Mouse (Mus musculus): ENCODE measurements at regions not wholly inside any gene's neighbourhood (a gene's known extent, or its start where the extent isn't known, plus 50 kb on each side); places are given as distances from the start of the nearest gene placed in this dataset.

DNA sequence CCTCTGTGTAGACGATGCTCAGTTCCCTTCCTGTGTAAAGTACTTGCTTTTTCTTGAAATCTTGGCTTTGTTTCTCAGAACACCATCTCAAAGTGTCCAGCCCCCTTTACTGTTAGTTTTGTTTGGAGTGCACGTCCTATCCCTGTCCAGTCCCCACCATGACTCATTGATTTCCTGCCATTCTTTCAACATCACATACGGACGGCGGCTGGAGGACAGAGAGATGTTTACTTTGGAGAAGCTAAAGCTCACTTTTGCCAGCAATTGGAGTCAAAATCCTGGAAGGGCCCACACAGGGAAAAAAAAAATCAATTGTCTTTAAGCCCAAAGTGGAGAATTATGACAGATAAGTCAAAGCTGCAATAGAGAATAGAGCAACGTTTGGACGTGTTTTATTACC is 51.8 kb downstream of the Gm5426 start:
- CTCF ChIA-PET = interaction anchor here (0.6 kb wide), 2 partner anchors 25 to 55 kb away, joined by 4 to 5 read pairs; no protein-coding TSS in a partner anchor

DNA sequence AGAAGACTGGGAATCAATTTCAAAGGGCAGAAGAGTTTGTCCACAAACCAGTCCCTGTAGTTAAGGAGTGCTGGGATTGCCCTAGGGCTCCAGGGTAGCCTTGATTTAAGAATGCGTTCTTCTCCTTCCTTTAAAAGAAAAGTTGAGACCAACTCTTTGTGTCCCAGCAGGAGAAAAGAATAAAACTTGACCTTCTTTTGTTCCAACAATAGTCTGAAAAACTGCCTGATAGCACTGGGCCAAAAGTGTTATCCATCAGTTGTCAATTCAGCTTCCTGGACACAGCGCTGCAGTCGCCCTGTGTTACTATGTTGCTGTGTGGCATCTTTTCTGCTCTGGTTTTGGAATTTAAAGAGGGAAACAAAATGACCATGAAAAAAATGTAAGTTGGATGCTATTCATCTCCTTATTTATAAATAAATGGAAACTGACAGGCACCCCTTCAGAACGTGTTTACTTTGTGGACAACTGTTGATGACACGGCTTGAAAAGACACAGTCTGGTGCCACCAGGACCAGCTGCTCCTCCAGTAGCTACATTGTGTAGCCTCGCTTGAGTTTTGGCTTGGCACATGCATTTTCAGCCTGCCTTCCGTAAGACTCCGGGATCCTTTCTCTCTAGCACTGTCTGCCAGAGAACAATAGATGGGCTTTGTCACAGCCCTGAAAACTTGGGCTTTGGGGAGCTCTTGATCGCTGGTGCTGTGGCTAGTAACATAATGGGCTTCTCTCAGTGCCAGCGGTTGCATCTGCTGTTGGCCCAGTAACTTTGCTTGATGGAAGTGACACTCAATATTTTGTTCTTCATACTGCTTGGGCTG is 54.0 kb downstream of the Gm5426 start:
- CTCF ChIA-PET = no interaction called here

DNA sequence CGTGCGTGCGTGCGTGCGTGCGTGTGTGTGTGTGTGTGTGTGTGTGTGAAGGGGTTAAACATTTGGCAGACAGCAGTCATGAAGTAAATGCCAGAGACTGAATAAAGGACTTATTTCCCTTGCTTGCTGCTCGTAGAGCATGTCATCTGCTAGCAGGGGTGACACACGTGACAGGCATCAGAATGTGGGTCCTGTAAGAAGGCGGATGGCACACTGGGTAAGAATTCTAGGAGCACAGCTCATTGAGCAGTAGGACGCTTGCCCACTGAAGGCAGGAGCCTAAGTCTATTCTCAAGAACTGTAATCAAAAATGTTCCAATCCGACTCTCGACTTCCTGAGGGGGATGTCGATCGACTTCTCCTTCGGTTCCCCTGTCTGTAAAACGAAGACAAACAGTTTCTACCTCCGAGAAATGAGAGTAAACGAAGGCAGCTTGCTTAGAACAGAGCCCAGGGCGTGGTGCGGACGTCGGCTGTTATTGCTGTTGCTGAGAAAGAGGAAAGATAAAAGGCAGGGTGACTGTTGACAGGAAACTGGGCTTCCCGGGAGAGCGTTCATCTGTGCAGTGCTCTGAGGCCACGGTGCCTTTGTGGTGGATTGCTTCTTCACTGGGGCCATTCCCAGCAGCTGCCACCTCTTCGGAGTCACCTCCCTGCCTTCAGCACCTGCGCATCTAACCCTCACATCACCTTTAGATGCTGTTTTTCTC is 64.7 kb downstream of the Gm5426 start:
- CTCF ChIA-PET = interaction anchor here (0.5 to 0.8 kb wide), 3 partner anchors 9 to 170 kb away, joined by 3 to 4 read pairs (median 4); no protein-coding TSS in a partner anchor

DNA sequence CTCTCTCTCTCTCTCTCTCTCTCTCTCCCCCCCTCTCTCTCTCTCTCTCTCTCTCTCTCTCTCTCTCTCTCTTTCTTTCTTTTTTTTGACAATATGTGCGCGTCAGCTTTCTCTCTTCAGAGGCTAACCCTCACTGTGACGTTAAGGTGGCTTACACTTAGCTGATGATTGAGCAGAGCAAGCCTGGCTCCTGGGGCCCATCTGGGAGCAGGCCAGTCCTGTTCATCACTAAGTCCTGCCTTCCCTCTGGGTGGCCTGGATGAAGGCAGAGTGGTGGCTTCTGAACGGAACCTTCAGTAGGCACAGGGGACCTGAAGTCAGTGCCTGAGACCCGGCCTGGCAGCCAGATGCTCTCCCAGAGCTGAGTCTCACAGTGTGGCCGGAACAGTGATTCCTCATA is 65.5 kb downstream of the Gm5426 start:
- CTCF ChIA-PET = interaction anchor here (0.5 kb wide), 1 partner anchor 123 kb away, joined by 4 read pairs; no protein-coding TSS in a partner anchor

DNA sequence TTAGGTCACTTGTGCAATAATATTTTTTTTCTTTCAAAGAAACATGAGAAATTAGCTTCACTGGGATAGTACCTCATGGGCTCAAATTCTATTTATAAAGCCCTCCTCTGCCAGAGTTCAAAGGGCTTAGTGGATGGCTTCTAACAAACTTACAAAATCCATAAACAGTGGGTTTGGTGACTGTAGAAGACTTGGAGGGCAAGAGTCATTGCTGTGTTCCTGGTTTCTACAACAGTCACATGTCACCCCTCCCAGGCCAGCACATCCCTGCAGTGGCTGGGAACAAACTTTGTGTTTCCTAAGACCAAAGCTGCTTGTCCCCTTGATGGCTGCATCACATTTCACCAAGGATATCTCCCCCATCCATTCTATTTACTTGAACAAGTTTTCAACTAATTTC is 66.5 kb downstream of the Gm5426 start:
- CTCF ChIA-PET = interaction anchor here (0.6 kb wide), 1 partner anchor 100 kb away, joined by 12 read pairs; no protein-coding TSS in a partner anchor

DNA sequence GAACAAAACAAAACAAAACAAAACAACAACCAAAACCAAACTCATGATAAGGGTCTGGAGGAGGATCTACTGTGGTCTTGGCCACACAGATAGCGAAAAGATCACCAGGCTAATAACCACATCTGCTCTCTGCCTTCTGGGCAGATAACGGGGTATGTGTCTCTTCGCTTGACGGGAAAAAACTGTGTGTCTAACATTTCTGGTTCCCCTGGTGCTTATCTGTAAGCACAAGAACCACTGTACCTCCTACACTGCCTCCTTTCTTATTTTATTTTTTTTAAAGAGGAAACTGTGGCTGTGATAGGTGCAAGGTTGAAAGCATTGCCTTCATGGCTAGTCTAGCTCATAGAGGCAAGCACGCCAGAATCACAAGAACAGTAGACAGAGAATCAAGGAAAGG is 67.8 kb downstream of the Gm5426 start:
- CTCF ChIA-PET = no interaction called here

DNA sequence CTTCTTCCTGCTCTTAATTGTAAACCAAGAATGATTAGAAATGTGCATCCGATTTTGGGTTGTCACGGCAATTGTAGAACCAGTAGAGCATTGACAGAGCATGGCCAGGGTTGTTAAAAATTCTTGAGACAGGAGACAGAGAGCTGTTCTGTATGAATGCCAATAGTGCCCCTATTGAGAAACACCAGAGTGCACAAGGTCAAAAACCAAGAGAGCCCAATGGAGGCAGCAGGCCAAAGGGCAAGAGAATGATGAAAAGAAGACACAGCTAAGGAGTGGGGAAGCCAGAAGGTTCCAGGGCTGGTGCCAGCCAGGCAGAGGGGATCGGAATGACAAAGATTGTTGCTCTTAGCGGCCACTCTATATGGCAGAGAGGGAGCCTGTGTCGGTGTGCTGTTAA is 72.8 kb downstream of the Gm5426 start:
- CTCF ChIA-PET = no interaction called here

DNA sequence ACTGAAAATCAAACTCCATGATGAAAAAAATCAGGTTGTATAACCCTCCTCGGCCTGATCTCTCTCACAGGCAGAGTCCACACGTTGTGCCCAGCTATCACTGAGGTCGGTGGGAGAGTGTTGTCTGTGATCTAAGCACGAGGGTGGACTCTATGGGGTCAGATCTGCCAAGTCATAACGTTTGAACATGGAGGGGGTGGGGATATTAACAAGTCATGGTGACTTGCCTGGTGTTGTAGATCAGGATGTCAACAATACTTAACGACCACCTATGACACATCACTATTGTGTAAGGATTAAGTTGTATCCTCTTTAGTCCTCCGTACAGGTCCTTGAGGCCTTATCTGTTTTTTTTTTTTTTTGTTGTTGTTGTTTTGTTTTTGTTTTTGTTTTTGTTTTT is 74.8 kb downstream of the Gm5426 start:
- CTCF ChIA-PET = no interaction called here

DNA sequence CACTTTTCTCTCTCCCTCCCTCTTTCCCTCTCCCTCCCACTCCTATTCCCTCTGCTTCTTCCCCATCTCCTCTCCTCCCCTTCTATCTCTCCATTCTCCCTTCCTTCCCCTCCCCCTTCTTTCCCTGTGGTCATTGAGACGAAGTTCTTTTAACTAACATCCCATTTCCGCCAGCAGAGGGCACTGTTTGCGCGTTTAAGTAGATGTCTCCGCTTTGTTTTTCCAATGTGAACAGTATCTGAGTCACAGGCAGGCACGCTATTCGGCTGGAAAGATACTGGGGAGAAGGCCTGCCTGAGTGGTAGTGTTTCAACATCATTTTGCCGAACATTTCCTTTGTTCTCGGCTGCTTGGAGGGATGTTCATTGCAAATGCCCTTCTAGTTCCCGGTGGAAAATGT is 77.5 kb downstream of the Gm5426 start:
- CTCF ChIA-PET = interaction anchor here (0.5 to 0.7 kb wide), 2 partner anchors 134 to 493 kb away, joined by 3 read pairs; no protein-coding TSS in a partner anchor

DNA sequence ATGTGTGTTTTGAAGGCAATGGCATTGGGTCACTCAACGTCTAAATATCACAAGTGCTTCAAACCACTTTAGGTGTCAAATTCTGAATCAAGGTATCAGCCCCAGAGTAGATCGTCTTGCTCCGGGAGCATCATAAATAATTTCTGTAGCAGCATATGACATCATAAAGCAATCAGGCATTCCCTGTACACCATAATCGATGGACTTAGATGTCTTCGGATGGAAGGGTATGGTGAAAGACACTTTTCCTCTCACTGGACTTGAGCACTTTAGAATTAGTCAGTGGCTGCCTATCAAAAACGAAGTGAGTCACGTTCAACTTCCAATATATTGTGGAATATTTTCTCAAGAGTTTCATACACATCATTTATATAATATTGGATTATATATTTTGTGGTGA is 77.9 kb downstream of the Gm5426 start:
- CTCF ChIA-PET = interaction anchor here (1.0 kb wide), 1 partner anchor 13 kb away, joined by 3 read pairs; no protein-coding TSS in a partner anchor

DNA sequence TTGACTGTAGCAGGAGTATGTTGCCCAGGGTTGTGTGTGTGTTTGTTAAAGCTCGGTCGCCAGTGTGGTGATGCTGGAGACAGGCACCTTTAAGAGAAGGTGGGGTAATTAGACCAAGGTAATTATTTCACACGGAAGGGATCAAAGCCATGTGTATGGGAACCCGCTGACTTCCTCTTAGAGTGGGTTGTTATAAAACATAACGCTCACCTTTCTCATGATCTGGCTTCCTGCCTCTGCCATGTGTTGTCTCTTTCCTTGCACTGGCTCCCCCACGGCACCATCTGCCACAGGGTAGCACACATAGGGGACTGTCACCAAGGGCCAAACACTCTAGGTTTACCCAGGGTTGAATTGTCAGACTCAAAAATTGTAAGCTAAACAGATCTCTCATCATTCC is 78.5 kb downstream of the Gm5426 start:
- CTCF ChIA-PET = interaction anchor here (0.7 to 1.0 kb wide), 2 partner anchors 13 to 74 kb away, joined by 3 read pairs; no protein-coding TSS in a partner anchor

DNA sequence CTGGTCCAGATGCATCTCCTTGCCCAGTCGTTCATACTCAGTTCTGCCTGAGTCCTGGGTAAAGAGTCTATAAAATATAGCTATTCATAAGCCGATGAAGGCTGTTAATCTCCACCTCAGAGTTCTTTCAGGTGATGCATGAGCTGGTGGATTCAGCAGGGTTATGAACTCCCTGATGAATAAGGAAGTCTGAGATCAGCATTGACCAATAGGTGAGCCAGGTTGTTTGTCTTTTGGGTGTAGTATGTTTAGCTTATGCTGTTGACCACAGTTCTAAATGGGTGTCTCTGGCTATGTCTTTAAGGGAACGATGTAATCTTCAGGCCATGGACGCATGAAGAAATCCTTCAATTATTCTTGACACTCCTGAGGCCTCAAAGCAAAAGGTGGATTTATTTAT is 84.3 kb downstream of the Gm5426 start:
- CTCF ChIA-PET = interaction anchor here (0.6 to 0.7 kb wide), 2 partner anchors 21 to 79 kb away, joined by 3 to 10 read pairs; no protein-coding TSS in a partner anchor

DNA sequence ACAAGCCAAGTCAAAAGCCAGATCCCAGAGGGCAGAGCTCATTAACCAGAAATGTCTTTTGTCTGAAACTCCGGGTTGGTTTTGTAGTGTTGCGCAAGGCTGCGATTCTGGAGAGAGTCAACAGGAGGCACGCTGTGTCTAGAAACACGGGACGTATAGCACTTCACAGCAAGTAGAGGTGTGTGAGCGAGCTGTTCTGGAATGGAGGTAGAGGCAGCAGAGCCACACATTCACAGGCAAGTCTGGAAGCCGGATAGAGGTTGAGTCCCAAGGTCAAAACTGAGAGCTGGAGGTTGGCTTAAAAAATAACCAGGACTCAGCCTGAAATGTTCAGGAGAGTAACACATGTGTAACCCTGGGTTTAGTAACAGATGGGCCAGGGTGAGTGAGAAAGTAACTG is 94.0 kb downstream of the Gm5426 start:
- CTCF ChIA-PET = no interaction called here

DNA sequence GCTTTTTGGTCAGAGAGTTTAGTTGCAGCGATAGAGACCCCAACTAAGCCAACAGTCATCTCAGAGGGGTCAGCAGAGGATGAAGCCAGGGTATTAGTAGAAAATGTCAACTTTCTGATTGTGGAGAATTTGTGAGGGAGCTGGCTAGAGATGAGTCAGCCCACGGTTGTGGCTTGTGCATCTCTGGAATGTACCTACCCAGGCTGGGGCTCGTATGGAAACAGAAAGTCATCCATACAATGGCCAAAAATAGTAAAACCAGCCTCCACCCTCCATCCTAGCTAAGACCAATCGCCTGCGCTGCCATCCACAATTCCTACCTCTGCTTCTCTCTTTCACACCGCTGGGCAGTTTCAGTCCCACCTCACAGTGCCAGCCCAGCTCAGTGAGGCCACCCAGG is 94.9 kb downstream of the Gm5426 start:
- CTCF ChIA-PET = no interaction called here

DNA sequence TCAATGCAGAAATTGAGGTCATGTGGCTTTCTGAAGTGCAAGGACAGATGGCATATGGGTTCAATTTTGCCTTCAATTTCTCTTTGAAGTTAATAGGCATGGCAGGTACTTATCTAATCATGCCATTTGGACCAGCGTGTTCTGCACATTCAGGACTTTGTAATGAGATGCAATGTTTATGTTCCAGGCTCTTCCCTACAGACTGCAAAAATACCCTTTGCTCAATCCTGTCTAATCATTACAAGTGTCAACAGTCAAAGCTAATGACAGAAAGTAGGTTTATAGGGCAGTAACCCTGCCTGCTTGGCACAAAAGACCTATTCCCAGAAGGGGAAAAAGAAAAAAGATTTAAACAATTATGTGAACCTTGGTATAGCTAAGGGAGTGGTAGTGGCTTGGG is 96.5 kb downstream of the Gm5426 start:
- CTCF ChIA-PET = no interaction called here

DNA sequence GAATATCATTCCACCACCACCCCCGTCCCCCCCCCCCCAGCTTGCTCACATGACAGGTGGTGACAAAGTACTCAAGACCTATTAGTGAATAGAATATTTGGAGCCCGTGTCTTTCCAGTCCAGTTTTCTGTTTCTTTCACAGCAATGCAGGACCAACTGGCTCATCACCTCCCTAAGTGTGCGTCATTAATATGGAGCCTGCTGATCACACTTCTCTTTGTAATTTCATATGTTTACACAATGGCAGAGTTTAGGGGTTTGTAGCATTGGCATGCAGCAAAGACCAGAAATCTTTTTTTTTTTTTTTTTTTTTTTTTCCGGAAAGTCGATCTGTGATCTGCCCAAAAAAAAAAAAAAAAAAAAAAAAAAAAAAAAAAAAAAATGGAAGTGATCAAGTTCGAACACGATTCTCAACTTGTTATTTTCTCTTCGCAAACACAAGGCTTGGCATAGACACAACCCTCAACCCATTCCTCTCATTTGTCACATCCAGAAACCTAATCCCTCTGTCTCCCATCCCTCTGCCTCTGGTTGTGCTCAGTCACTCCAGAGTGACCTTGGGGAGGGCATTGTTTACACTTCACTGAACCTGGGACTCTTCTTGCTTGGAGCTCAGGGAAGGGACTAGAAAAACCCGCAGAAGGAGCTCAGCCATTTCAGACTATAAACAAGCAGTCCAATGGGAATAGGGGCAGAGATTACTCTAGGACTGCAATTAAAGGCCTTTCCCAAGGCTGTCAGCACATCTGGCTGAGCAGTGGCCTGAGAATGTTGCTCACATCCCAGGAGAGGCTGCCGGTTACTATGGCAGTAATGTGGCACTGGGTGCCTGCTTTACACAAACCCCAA is 98.4 kb downstream of the Gm5426 start:
- CTCF ChIA-PET = interaction anchor here (0.6 kb wide), 1 partner anchor 101 kb away, joined by 8 read pairs; no protein-coding TSS in a partner anchor

DNA sequence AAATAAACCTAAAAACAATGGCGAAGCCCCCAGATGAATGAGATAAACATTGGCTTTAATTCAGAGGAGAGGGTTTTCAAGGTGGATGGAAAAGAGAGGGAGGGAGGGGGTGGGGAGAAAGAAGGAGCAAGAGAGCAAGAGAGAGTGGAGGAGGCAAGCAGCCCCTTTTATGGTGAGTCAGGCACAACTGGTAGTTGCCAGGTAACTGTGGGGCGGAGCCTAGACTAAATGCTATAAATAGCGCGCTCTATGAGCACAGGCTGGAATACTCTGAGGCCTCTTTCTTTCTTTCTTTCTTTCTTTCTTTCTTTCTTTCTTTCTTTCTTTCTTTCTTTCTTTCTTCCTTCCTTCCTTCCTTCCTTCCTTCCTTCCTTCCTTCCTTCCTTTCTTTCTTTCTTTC is 99.6 kb downstream of the Gm5426 start:
- CTCF ChIA-PET = interaction anchor here (0.7 kb wide), 1 partner anchor 713 kb away, joined by 5 read pairs; no protein-coding TSS in a partner anchor

DNA sequence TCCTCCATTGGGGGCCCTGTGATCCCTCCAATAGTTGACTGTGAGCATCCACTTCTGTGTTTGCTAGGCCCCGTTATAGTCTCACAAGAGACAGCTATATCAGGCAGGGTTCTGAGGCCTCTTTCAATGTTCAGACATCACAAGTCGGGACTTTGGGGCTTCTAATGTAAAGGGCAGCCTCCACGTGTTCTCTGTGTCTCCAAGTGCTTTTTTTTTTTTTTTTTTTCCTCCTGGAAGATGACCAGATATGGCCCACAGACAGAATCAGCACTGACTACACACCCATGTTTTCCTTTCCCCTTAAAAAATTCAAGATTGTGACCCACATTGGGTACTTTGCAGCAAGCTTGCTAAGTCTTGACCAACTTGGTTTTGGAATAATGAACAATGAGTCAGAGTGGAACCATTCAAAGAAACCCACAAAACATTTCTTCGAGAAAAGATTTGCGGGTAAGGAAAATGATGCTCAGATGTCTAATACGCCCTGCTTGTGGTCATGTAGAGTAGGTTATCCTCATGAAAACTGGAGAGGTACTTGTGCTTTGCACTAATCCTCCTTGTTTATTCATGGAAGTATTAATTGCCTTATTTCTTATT is 100.5 kb downstream of the Gm5426 start:
- CTCF ChIA-PET = interaction anchor here (0.6 to 0.7 kb wide), 3 partner anchors 193 to 712 kb away, joined by 3 to 7 read pairs (median 5); no protein-coding TSS in a partner anchor

DNA sequence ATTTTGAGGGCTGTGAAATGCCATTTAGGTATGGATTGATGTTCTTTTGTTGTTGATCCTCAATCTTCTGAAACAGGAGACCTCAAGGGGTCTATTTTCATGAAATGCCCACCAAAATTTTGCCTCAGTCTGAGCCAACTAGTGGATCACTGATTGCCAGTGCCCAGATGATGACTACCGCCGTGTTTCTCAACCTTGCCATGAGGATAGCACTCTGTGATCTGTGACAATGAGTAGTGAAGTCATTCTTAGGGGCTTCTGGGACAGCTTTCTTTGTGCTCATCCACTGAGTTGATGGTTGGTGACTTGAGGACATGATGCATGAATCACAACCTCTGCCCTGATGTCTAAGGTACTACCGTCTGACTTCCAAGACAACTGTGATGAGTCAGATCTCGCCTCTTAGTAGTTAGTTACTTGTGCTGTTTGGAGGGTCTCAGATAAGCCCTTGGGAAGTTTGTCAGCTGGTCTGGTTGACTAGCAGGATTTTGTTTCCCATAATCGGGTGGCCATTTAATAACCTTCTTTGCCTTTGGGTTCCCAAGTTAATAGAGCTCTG is 101.2 kb downstream of the Gm5426 start:
- CTCF ChIA-PET = interaction anchor here (0.6 kb wide), 2 partner anchors 94 to 298 kb away, joined by 3 to 7 read pairs; no protein-coding TSS in a partner anchor

DNA sequence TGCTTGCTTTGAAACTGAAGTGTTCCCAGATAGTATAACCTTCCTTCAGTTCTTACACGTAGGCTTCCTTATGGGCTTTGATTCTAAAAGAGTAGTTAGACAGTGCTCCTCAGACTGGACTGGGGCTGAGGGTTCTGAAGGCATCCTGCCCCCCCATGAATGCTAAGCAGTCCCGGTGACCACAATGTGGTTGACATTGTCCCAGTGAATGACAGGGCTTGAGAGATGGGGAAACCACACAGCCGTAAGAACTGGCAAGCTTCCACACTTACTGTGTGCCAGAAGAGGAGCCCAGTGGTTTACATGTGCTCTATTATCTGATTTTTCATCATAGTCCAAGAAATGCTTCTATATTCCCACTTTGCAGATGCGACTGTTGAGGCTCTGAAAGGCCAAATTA is 101.8 kb downstream of the Gm5426 start:
- CTCF ChIA-PET = interaction anchor here (0.6 kb wide), 1 partner anchor 94 kb away, joined by 3 read pairs; no protein-coding TSS in a partner anchor

DNA sequence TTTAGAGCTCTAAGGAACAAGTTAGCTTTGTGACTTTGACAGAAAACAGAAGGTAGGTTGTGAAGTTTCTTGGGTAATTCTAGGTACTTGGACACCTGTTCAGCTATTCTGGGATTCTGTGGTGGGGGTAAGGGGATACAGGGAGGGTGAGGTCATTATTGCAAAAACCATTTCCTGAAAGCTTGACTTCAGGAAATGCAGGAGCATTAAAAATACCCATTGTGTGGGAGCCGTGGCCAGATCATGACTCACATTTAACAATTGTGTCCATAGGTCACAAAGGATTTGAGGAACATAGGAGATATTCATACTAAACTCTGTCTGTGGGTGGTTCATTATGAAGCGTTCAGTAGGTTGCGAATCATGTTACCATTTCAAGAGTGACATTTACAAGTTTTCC is 102.4 kb downstream of the Gm5426 start:
- CTCF ChIA-PET = no interaction called here
